Mouse (Mus musculus) ovary, postnatal 14 days (tissue): ENCODE measurements around the gene Eif3a.

Experiments used
- DNase-seq: peaks from one replicate; pipeline ENCODE4 v3.0.0; 2022; ENCODE audit warnings: low spot score

The Eif3a gene

GRCm38 (mm10) chr19:60758896-60759835, 31.3 kb downstream of the Eif3a start:
- DNase-seq: no peak

GRCm38 (mm10) chr19:60757099-60757785, 33.2 kb downstream of the Eif3a start:
- DNase-seq: no peak

- DNase-seq: peak; percentile 7
Measured at GRCm38 (mm10) chr19:60756192-60757098, 34.0 kb downstream of the Eif3a start.

- peak; percentile 81 for DNase-seq
Measured at GRCm38 (mm10) chr19:60755438-60756191, 34.8 kb downstream of the Eif3a start, which contains the start of gene Nanos1. TSS of gene Nanos1 (plus strand) at chr19:60755987.

- DNase-seq: no peak
Measured at GRCm38 (mm10) chr19:60747801-60748200, 42.7 kb downstream of the Eif3a start.

- DNase-seq: no peak
Measured at GRCm38 (mm10) chr19:60743767-60744547, 46.5 kb downstream of the Eif3a start.

GRCm38 (mm10) chr19:60740560-60740959, 49.9 kb downstream of the Eif3a start:
- DNase-seq: no peak

GRCm38 (mm10) chr19:60731966-60732365, 58.5 kb downstream of the Eif3a start:
- no peak for DNase-seq

- no peak for DNase-seq
Measured at GRCm38 (mm10) chr19:60731299-60731698, 59.2 kb downstream of the Eif3a start.

GRCm38 (mm10) chr19:60730281-60730852, 60.1 kb downstream of the Eif3a start:
- DNase-seq: no peak

- no peak for DNase-seq
Measured at GRCm38 (mm10) chr19:60716381-60716780, 74.1 kb downstream of the Eif3a start.

- DNase-seq: no peak
Measured at GRCm38 (mm10) chr19:60712577-60712976, 77.9 kb downstream of the Eif3a start.
